Mouse (Mus musculus) megakaryocyte, embryonic 14.5 days (primary cell): ENCODE measurements around the gene Schip1. TPM values are rescaled to one million over a fixed set of nuclear protein-coding genes. Genes with fewer than 3 reads are reported as not detected.

Experiments used
- H3K27me3 ChIP-seq: replicated peaks from 2 replicates; pipeline ENCODE3; 2012; ENCODE audit warnings: inconsistent platforms
- H3K36me3 ChIP-seq: replicated peaks from 2 replicates; pipeline ENCODE3; 2012; ENCODE audit warnings: low read length, inconsistent platforms, mixed read lengths
- H3K4me1 ChIP-seq: 2 replicates; pipeline ENCODE4 v1.6.1; 2012; ENCODE audit warnings: inconsistent platforms
- H3K4me3 ChIP-seq: replicated peaks from 2 replicates; pipeline ENCODE3; 2012; ENCODE audit warnings: moderate library complexity, mild to moderate bottlenecking, inconsistent platforms
- H3K9me3 ChIP-seq: 2 replicates; pipeline ENCODE4 v1.6.1; 2012; ENCODE audit warnings: inconsistent platforms
- FLI1 ChIP-seq: IDR thresholded peaks from 2 replicates; pipeline ENCODE4 v1.6.1; 2012; ENCODE audit warnings: low read length, inconsistent platforms, mixed read lengths
- GATA1 ChIP-seq: IDR thresholded peaks from 3 replicates; pipeline ENCODE4 v1.6.1; 2012; ENCODE audit warnings: mixed read lengths, low read length, inconsistent platforms, borderline replicate concordance
- polyA plus RNA-seq: library from polyadenylated mRNA; stranded (reverse); fragments of >175 nt; gene quantifications from 2 replicates; pipeline ENCODE4 v1.2.3, GENCODE M21; 2012; ENCODE audit warnings: low replicate concordance; ENCODE audit not compliant: insufficient read depth

The Schip1 gene
- polyA plus RNA-seq, 1 experiment = 18.7 TPM

DNA sequence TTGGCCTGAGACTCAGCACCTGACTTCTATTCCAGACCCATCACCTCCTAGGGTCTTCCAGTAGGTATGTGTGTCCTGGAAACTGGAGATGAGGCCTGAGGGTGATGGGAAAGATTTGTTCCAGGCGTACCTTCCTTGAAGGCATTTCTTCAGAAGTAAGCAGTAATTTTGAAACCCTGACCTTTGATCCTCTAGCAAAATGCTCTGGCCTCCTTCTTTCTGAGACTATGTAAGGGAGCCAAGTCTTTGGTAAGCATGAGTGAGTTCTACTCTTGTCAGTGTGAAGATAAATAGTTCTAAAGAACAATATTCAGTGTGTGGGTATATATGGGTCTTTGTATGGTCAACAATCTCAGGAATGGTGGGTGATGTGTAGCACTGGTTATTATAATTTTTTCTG lies 65.8 kb downstream of the Schip1 start:
- Histone ChIP-seq H3K36me3 (no peaks in the 10 kb centered on the region), H3K27me3 (no peaks in the 10 kb centered on the region), H3K4me3 (no peak overlapping the region), H3K4me1 (peaks cover 7% of the 10 kb centered on the region), H3K9me3 (no peaks in the 10 kb centered on the region)
- TF ChIP-seq FLI1 (no peak), GATA1 (no peak)

DNA sequence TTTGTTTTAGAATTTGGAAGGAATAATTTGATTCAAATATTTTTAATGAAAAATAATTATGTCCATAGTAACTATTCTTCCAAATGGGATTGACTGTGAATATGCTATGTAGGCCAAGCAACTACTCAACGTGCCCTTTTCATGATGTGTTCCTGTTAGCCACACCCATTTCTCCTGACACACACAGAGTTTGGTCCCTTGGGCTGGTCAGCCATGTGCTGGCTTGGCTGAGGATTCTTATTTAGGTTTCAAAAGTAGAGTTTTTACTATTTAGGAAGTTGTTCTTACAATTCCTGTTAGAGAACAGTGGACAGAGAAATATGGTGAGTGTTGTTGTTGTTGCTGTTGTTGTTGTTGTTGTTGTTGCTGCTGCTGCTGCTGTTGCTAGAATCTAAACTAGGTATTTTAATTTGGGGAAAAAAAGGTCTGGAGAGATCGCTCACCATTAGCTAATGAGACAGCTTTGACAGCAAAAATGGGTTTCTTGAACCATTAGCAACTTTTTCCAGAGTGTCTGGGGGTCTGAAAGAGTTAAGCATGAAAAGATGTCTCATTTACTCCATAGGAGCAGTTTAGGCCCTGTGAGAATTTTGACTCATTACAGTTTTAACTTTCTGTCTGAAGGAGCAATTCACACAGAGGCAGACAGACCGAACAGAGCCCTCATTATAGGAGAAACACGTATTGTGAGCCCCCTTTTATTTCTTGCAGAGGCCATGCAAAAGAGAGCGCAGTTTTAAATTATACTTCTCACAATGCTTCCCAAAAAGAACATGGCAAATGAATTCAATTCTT lies 74.4 kb downstream of the Schip1 start:
- Histone ChIP-seq H3K27me3 (no peaks in the 10 kb centered on the region), H3K36me3 (no peaks in the 10 kb centered on the region), H3K9me3 (peaks cover 4% of the 10 kb centered on the region), H3K4me1 (peaks cover 42% of the 10 kb centered on the region), H3K4me3 (no peak overlapping the region)
- TF ChIP-seq GATA1 (no peak), FLI1 (no peak)

DNA sequence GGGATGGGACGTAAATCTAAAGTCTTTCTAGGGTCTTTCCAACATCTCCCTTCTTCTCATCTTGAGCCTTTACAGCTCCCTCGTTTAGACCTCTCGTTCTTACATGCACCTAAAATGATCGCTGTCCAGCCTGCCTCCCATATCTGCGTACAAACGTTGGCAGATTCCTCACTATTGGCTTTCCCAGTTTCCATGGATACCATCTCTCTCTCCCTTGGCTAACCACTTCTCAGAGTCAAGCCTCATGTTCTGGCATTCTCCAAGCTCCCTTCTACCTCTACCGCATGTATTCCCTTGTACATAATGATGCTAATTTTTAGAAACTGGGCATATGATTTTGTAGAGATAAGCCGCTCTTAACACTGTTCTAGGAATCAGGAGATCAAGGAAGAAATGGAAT lies 86.1 kb downstream of the Schip1 start:
- Histone ChIP-seq H3K9me3 (no peaks in the 10 kb centered on the region), H3K4me3 (no peak overlapping the region), H3K27me3 (no peaks in the 10 kb centered on the region), H3K4me1 (peaks cover 9% of the 10 kb centered on the region), H3K36me3 (no peaks in the 10 kb centered on the region)
- TF ChIP-seq FLI1 (no peak), GATA1 (no peak)

DNA sequence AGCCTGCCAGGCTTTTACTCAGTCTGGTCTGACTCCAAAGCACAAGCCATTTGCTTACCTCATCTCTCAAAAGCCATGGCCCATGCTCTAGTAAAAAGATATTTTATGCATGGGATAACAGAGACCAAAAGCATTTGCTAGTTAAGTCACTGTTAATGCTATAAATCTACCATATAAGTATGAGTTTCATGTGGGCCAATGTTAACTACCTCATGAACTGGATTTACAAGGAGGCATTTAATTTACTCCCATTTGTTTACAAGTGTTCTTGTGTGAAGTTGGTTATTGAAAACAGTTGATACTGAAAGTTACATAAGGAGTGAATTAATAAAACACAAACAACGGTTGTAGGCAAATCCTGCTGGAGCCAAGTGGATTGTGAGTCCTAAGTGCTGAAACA lies 95.6 kb downstream of the Schip1 start:
- no peaks in the 10 kb centered on the region for H3K9me3 ChIP-seq
- H3K4me3 ChIP-seq = no peak overlapping the region
- peaks cover 3% of the 10 kb centered on the region for H3K36me3 ChIP-seq
- no peaks in the 10 kb centered on the region for H3K27me3 ChIP-seq
- H3K4me1 ChIP-seq = peaks cover 45% of the 10 kb centered on the region
- TF ChIP-seq GATA1 (no peak), FLI1 (no peak)

DNA sequence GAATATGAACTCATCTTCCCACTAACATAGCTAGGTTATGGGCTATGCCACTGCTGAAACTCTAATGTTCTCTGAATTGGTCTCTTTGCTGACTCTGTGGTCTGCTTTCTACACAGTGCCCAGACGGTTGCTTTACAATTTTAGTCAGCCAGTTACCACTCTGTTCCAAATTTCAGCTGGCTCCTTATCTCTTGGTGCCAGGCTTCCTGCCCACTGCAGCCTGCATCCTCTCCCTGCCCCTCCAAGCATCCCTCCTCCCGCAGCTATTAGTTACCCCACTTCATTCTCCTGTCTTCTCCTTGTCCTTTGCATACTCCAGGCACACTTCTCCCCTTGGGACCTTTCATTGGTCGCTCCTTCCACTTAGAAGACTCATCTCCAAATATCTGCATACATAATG lies 96.2 kb downstream of the Schip1 start:
- TF ChIP-seq GATA1 (peak; percentile 76; the same call in 2 of the 3 replicates), FLI1 (peak; percentile 79; the same call in 1 of the 2 replicates)
- Histone ChIP-seq H3K27me3 (no peaks in the 10 kb centered on the region), H3K9me3 (no peaks in the 10 kb centered on the region)

DNA sequence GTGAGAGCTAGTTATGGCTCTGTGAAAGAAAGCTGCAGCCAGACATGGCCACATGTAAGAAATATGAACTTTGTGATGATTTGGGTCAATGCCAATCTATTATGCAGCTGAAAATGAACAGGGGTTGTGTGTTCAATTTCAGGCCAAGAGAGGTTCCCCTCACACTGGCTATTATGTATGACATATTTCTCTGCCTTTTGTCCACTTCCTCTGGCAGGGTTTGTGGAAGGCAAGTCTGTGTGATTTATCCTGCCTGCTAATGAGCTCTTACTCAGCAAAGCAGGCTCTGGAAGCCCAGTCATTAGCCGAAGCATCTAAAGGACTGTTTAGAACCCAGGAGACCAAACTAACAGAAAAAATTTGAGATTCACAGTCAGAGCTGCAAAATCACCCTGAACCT lies 113.6 kb downstream of the Schip1 start:
- no peaks in the 10 kb centered on the region for H3K27me3 ChIP-seq
- TF ChIP-seq FLI1 = no peak
- TF ChIP-seq GATA1 = no peak
- H3K9me3 ChIP-seq = peaks cover 3% of the 10 kb centered on the region
- H3K36me3 ChIP-seq = no peaks in the 10 kb centered on the region
- no peak overlapping the region for H3K4me3 ChIP-seq
- peaks cover 15% of the 10 kb centered on the region for H3K4me1 ChIP-seq

More for the DNA sequence above, 96.2 kb downstream of the Schip1 start:
- peaks cover 45% of the 10 kb centered on the region for H3K4me1 ChIP-seq
- H3K4me3 ChIP-seq = no peak overlapping the region
- peaks cover 3% of the 10 kb centered on the region for H3K36me3 ChIP-seq

DNA sequence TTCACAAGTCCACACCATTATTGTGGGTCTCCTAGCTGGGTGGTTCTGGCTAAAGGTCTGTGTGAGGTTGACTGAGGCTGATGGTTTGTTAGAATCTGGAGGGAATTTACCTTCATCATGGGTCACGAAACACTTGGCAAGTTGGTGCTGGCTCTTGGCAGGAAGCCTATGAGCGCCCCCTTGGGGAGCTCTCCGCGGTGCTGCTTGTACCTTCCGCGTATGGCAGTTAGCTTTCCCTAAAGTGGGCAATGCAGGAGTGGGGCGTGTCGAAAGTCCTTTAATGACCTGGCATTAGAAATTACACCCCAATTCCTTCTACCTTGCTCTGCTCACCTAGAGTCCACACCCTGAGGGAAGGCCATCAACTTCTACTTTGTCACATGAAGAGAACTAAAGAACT lies 122.9 kb downstream of the Schip1 start:
- no peaks in the 10 kb centered on the region for H3K9me3 ChIP-seq
- no peaks in the 10 kb centered on the region for H3K36me3 ChIP-seq
- H3K4me1 ChIP-seq = peaks cover 15% of the 10 kb centered on the region
- no peaks in the 10 kb centered on the region for H3K27me3 ChIP-seq
- no peak overlapping the region for H3K4me3 ChIP-seq
- TF ChIP-seq FLI1 (no peak), GATA1 (no peak)

DNA sequence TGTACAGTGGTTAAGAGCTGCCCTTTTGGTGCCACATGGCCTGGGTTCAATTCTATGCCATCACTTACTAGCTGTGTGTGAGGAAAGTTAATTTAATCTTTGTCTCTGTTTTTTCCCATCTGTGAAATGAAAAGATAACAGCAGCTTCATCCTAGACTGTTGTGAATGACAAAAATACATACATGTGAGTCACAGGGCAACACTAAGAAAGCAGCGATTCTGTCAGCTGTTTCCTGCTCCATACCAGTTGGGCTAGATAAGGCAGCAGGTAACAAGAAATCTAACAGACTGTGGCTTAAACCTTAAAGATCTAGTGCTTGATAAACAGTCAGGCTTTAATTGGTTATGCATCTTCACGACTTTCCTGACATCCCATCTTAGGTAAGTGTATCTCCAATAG lies 124.5 kb downstream of the Schip1 start:
- no peaks in the 10 kb centered on the region for H3K9me3 ChIP-seq
- H3K4me1 ChIP-seq = peaks cover 11% of the 10 kb centered on the region
- no peaks in the 10 kb centered on the region for H3K36me3 ChIP-seq
- no peak overlapping the region for H3K4me3 ChIP-seq
- TF ChIP-seq GATA1 (no peak), FLI1 (no peak)
- no peaks in the 10 kb centered on the region for H3K27me3 ChIP-seq

DNA sequence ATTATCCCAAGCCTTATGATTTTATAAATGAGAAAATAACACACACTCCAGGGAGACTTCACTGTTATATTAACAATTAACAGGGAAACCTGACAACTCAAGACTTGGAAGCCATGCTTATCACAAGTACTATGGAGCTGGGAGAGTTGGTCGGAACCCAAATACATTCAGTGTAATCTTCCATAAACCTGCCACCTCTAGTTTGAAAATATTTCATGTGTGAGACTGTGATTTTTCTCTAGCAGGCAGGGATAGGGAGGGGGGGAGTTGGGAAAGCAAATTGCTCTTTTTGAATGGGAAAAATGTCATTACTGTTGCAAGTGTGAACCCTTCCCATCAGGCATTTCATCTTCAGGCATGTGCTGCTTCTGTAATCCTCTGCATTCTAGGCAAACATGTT lies 132.3 kb downstream of the Schip1 start:
- no peak for TF ChIP-seq FLI1
- Histone ChIP-seq H3K36me3 (no peaks in the 10 kb centered on the region), H3K4me1 (peaks cover 21% of the 10 kb centered on the region), H3K9me3 (no peaks in the 10 kb centered on the region), H3K27me3 (no peaks in the 10 kb centered on the region), H3K4me3 (no peak overlapping the region)

DNA sequence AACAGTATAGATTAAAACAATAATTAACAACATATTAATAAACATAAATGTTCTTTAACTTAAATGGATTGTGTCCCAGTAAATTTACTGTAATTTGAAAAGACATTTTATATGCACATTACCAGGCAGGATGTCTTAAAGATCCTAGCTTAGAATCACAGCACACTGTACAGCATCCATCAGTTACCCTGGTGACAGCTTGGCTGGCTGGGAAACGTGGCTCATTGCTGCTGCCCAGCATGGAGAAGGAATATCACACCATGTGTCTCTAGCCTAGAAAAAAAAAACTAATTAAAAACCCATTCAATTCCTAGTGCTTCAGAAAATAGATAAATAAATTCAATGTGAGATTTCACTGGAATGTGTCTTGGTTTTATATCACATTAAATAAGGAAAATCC lies 136.6 kb downstream of the Schip1 start:
- H3K4me3 ChIP-seq = no peak overlapping the region
- no peaks in the 10 kb centered on the region for H3K27me3 ChIP-seq
- TF ChIP-seq GATA1 (no peak), FLI1 (no peak)
- peaks cover 29% of the 10 kb centered on the region for H3K4me1 ChIP-seq
- no peaks in the 10 kb centered on the region for H3K36me3 ChIP-seq
- H3K9me3 ChIP-seq = no peaks in the 10 kb centered on the region
